In genomic region chr10:84758483-84759431, GRCm38 (mm10) we compare ENCODE assay signal across 8 mouse cellular contexts. TPM values are rescaled to one million over a fixed set of nuclear protein-coding genes. Genes with fewer than 3 reads are reported as not detected.
A peak's percentile ranks its signal among the peaks of the same experiment; 100 is the strongest.
DNase-seq lines count a peak whose midpoint lies in the region; ATAC-seq and TF ChIP-seq lines count a peak whose summit lies in the region.

No protein-coding gene starts in this region.

- intact Hi-C loops in left cerebral cortex, postnatal 14 days (cut with DNase I), result loop anchor here (5.0 kb wide), 1 partner anchor 44 kb away; no protein-coding TSS in a partner anchor

- H3K36me3 ChIP-seq in liver, embryonic 11.5 days (ENCODE audit: control insufficient read depth, insufficient read depth, low read length), result no peaks in the 10 kb centered on the region
- no peaks in the 10 kb centered on the region for H3K36me3 ChIP-seq in embryonic facial prominence, embryonic 12.5 days
- H3K36me3 ChIP-seq in intestine, postnatal 0 days (ENCODE audit: control insufficient read depth, insufficient read depth), result no peaks in the 10 kb centered on the region
- no peaks in the 10 kb centered on the region for H3K36me3 ChIP-seq in neural tube, embryonic 11.5 days (ENCODE audit: control insufficient read depth, insufficient read depth, low read length)

- H3K9me3 ChIP-seq in liver, embryonic 11.5 days (ENCODE audit: control insufficient read depth, low read length), result no peaks in the 10 kb centered on the region
- H3K9me3 ChIP-seq in embryonic facial prominence, embryonic 12.5 days, result no peaks in the 10 kb centered on the region
- no peaks in the 10 kb centered on the region for H3K9me3 ChIP-seq in intestine, postnatal 0 days (ENCODE audit: control insufficient read depth)
- no peaks in the 10 kb centered on the region for H3K9me3 ChIP-seq in neural tube, embryonic 11.5 days (ENCODE audit: control insufficient read depth, low read length)

- H3K27me3 ChIP-seq in liver, embryonic 11.5 days (replicated peaks; ENCODE audit: control insufficient read depth, insufficient read depth, low read length), result peaks cover 99% of the 10 kb centered on the region
- peaks cover 83% of the 10 kb centered on the region for H3K27me3 ChIP-seq in embryonic facial prominence, embryonic 12.5 days
- H3K27me3 ChIP-seq in intestine, postnatal 0 days (replicated peaks; ENCODE audit: control insufficient read depth, insufficient read depth, low read length), result peaks cover 96% of the 10 kb centered on the region
- H3K27me3 ChIP-seq in neural tube, embryonic 11.5 days (ENCODE audit: control insufficient read depth, insufficient read depth, low read length), result peaks cover 41% of the 10 kb centered on the region

- H3K9ac ChIP-seq in liver, embryonic 11.5 days (ENCODE audit: low read depth, low read length), result no peak overlapping the region
- no peak overlapping the region for H3K9ac ChIP-seq in embryonic facial prominence, embryonic 12.5 days
- H3K9ac ChIP-seq in intestine, postnatal 0 days (ENCODE audit: low read depth, low read length), result no peak overlapping the region
- peak overlapping the region; percentile 60 for H3K9ac ChIP-seq in neural tube, embryonic 11.5 days (ENCODE audit: low read length)

- peaks cover 5% of the 10 kb centered on the region; the same call in 1 of the 2 replicates for H3K4me1 ChIP-seq in liver, embryonic 11.5 days (replicated peaks; ENCODE audit: control insufficient read depth, insufficient read depth, low read length)
- H3K4me1 ChIP-seq in embryonic facial prominence, embryonic 12.5 days, result peaks cover 36% of the 10 kb centered on the region
- H3K4me1 ChIP-seq in intestine, postnatal 0 days (replicated peaks; ENCODE audit: control insufficient read depth, insufficient read depth, low read length), result peaks cover 4% of the 10 kb centered on the region; the same call in 1 of the 2 replicates
- peaks cover 19% of the 10 kb centered on the region for H3K4me1 ChIP-seq in neural tube, embryonic 11.5 days (ENCODE audit: control insufficient read depth, insufficient read depth, low read length)

- no peak for TF ChIP-seq CTCF in intestine, postnatal 0 days (IDR thresholded peaks at IDR 0.05; ENCODE audit: low read depth)

- DNase-seq in liver, embryonic 11.5 days (ENCODE audit: low spot score), result peak; percentile 42
- no peak for DNase-seq in liver
- peak; percentile 68 for DNase-seq in neural tube, embryonic 11.5 days (ENCODE audit: low spot score)
- no peak for DNase-seq in urinary bladder, postnatal 25 days (ENCODE audit: low spot score)
- no peak for DNase-seq in left cerebral cortex, postnatal 14 days (ENCODE audit: low spot score in 2 of 2)
- no peak for DNase-seq in cerebellum, adult 9-11 months

- WGBS in liver, embryonic 11.5 days, result 3% methylated on average over 51 of the region's 51 CpGs
- WGBS in embryonic facial prominence, embryonic 12.5 days, result 2% methylated on average over 51 of the region's 51 CpGs
- WGBS in intestine, postnatal 0 days, result 5% methylated on average over 51 of the region's 51 CpGs
- WGBS in neural tube, embryonic 11.5 days, result under 1% methylated on average over 51 of the region's 51 CpGs

- no peak for ATAC-seq in liver, embryonic 11.5 days (replicated peaks; ENCODE audit: low FRiP score)
- no peak for ATAC-seq in embryonic facial prominence, embryonic 12.5 days (ENCODE audit: insufficient number of reproducible peaks, insufficient read depth, low FRiP score, low TSS enrichment)
- no peak for ATAC-seq in intestine, postnatal 0 days
- ATAC-seq in neural tube, embryonic 11.5 days (ENCODE audit: insufficient read depth, low FRiP score, low TSS enrichment), result no peak

- no peak overlapping the region for H3K4me2 ChIP-seq in liver, embryonic 11.5 days
- H3K4me2 ChIP-seq in embryonic facial prominence, embryonic 12.5 days (replicated peaks), result peak overlapping the region; percentile 30
- H3K4me2 ChIP-seq in intestine, postnatal 0 days (replicated peaks; ENCODE audit: low read depth), result peak overlapping the region; percentile 46
- H3K4me2 ChIP-seq in neural tube, embryonic 11.5 days (ENCODE audit: low read depth), result peak overlapping the region; percentile 76

- H3K4me3 ChIP-seq in liver, embryonic 11.5 days (ENCODE audit: low read depth, low read length), result no peak overlapping the region
- peak overlapping the region; percentile 20; the same call in 1 of the 2 replicates for H3K4me3 ChIP-seq in embryonic facial prominence, embryonic 12.5 days
- peak overlapping the region; percentile 6 for H3K4me3 ChIP-seq in intestine, postnatal 0 days (ENCODE audit: low read depth, low read length)
- peak overlapping the region; percentile 56 for H3K4me3 ChIP-seq in neural tube, embryonic 11.5 days (ENCODE audit: low read depth, low read length)

- no peak overlapping the region for H3K27ac ChIP-seq in liver, embryonic 11.5 days (ENCODE audit: low read depth, low read length)
- no peak overlapping the region for H3K27ac ChIP-seq in embryonic facial prominence, embryonic 12.5 days
- no peak overlapping the region for H3K27ac ChIP-seq in intestine, postnatal 0 days (ENCODE audit: low read depth, low read length)
- peak overlapping the region; percentile 55 for H3K27ac ChIP-seq in neural tube, embryonic 11.5 days (ENCODE audit: low read depth, low read length)

RNA-seq across cellular contexts. Expression of gene Rfx4, which starts 2.9 kb away (rescaled TPM):
- not detected in 2 replicates for polyA plus RNA-seq in liver, embryonic 11.5 days (2014; fragmentation: Nextera tagmentation; extraction: Ambion mirVana)
- 1.9 and 2.0 TPM in 2 replicates for polyA plus RNA-seq in embryonic facial prominence, embryonic 12.5 days (2016; fragmentation: Nextera tagmentation; extraction: Ambion mirVana)
- polyA plus RNA-seq in intestine, postnatal 0 days (2015; fragmentation: Nextera tagmentation; extraction: Ambion mirVana), result not detected in 2 replicates
- 56.3 and 62.9 TPM in 2 replicates for polyA plus RNA-seq in neural tube, embryonic 11.5 days (2014; fragmentation: Nextera tagmentation; extraction: Ambion mirVana)
- 1 to 10 TPM; 9.1 to 10.0 TPM for total RNA-seq in left cerebral cortex, postnatal 14 days (2021)

Comparison
In these comparisons a context has a peak if more than half of its experiments do, and no peak if none do; other contexts are left out.
1. DNase-seq: peak in liver, embryonic 11.5 days (single experiment) and neural tube, embryonic 11.5 days (single experiment); none in liver (single experiment), urinary bladder, postnatal 25 days (single experiment), left cerebral cortex, postnatal 14 days (0 of 2) and cerebellum, adult 9-11 months (single experiment).
2. RNA of gene Rfx4, which starts 2.9 kb away (polyA plus RNA-seq): 56.3 to 62.9 TPM in neural tube, embryonic 11.5 days; 1.9 to 2.0 TPM in embryonic facial prominence, embryonic 12.5 days, not detected in liver, embryonic 11.5 days and not detected in intestine, postnatal 0 days; every median in the first group is over 10 times any median in the second.